Mouse (Mus musculus): ENCODE results near the gene Pi4k2a. TPM values are rescaled to one million over a fixed set of nuclear protein-coding genes. Genes with fewer than 3 reads are reported as not detected.
"Not testable (repeated sequence)": the region's sequence is repeated elsewhere in the genome, so short reads cannot be mapped to it uniquely, and the experiment has no call there.

Pi4k2a gene
- polyA plus RNA-seq, 1 experiment = 44.6 TPM

DNA sequence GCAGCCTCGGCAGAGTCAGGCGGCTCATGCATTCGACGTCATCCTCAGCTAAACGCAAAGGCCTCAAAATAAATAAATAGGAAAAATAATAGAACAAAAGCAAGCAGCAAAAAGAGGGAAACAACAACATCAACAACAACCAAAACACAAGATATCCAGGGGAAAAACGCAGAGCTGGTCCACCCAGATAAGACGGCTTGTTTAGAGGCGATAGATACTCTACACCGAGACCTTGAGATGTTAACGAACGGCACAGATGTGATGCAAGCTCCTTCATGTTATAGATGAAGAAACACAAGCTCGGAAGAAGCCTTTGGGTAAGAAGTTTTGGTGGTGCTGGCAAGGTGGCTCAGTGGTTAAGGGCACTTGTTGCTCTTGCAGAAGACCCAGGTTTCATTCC is 11.3 kb upstream of the Pi4k2a start:
- Histone ChIP-seq H3K27ac (ENCODE audit: insufficient read depth, low read depth, low read length) (peak overlapping the region; percentile 71; the same call in 1 of the 2 replicates), H3K4me1 (ENCODE audit: control insufficient read depth, insufficient read depth, low read length) (peaks cover 33% of the 10 kb centered on the region), H3K4me3 (ENCODE audit: insufficient read depth, low read length) (no peak overlapping the region)
- no peak for TF ChIP-seq CTCF (IDR thresholded peaks at IDR 0.05; ENCODE audit: low read depth, low read length)
- TF ChIP-seq POLR2A (IDR thresholded peaks at IDR 0.05; ENCODE audit: borderline replicate concordance, low read depth, low read length) = no peak

GRCm38 (mm10) chr19:42079950-42080349 is 10.3 kb upstream of the Pi4k2a start:
- H3K4me3 ChIP-seq (ENCODE audit: insufficient read depth, low read length) = no peak overlapping the region
- peak overlapping the region; percentile 71 for H3K27ac ChIP-seq (ENCODE audit: insufficient read depth, low read depth, low read length)
- no peak for TF ChIP-seq CTCF (IDR thresholded peaks at IDR 0.05; ENCODE audit: low read depth, low read length)
- no peak for TF ChIP-seq POLR2A (IDR thresholded peaks at IDR 0.05; ENCODE audit: borderline replicate concordance, low read depth, low read length)
- peaks cover 33% of the 10 kb centered on the region for H3K4me1 ChIP-seq (ENCODE audit: control insufficient read depth, insufficient read depth, low read length)

GRCm38 (mm10) chr19:42080469-42080868 is 9.8 kb upstream of the Pi4k2a start:
- TF ChIP-seq CTCF (IDR thresholded peaks at IDR 0.05; ENCODE audit: low read depth, low read length) (no peak), POLR2A (IDR thresholded peaks at IDR 0.05; ENCODE audit: borderline replicate concordance, low read depth, low read length) (no peak)
- H3K4me3 ChIP-seq (ENCODE audit: insufficient read depth, low read length) = no peak overlapping the region
- peaks cover 33% of the 10 kb centered on the region for H3K4me1 ChIP-seq (ENCODE audit: control insufficient read depth, insufficient read depth, low read length)
- no peak overlapping the region for H3K27ac ChIP-seq (ENCODE audit: insufficient read depth, low read depth, low read length)

DNA sequence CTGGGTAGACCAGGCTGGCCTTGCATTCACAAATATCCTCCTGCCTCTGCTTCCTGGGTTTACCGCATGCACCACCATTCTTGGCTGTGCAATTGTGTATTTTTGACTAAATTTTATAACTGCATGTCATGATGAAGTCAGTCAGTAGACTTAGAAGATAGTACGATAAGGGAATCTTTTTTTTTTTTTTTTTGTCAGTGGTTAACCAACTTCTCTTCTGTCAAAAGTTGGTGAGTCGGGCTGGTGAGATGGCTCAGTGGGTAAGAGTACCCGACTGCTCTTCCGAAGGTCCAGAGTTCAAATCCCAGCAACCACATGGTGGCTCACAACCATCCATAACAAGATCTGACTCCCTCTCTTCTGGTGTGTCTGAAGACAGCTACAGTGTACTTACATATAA is 8.7 kb upstream of the Pi4k2a start:
- not testable (repeated sequence) for H3K27ac ChIP-seq (ENCODE audit: insufficient read depth, low read depth, low read length); H3K4me3 ChIP-seq (ENCODE audit: insufficient read depth, low read length)
- H3K4me1 ChIP-seq (ENCODE audit: control insufficient read depth, insufficient read depth, low read length) = peaks cover 33% of the 10 kb centered on the region

GRCm38 (mm10) chr19:42085690-42086089 is 4.6 kb upstream of the Pi4k2a start:
- Histone ChIP-seq H3K27ac (ENCODE audit: insufficient read depth, low read depth, low read length) (no peak overlapping the region), H3K4me3 (ENCODE audit: insufficient read depth, low read length) (no peak overlapping the region), H3K4me1 (ENCODE audit: control insufficient read depth, insufficient read depth, low read length) (peaks cover 7% of the 10 kb centered on the region)
- TF ChIP-seq POLR2A (IDR thresholded peaks at IDR 0.05; ENCODE audit: borderline replicate concordance, low read depth, low read length) (no peak), CTCF (IDR thresholded peaks at IDR 0.05; ENCODE audit: low read depth, low read length) (no peak)

GRCm38 (mm10) chr19:42086166-42086565 is 4.1 kb upstream of the Pi4k2a start, which contains the start of gene Morn4:
Gene Morn4 (minus strand): TSS chr19:42086357.
- Histone ChIP-seq H3K27ac (ENCODE audit: insufficient read depth, low read depth, low read length) (no peak within 1 kb of the TSS), H3K4me1 (ENCODE audit: control insufficient read depth, insufficient read depth, low read length) (peaks cover 4% of the 10 kb centered on the region), H3K4me3 (ENCODE audit: insufficient read depth, low read length) (no peak within 1 kb of the TSS)
- TF ChIP-seq CTCF (IDR thresholded peaks at IDR 0.05; ENCODE audit: low read depth, low read length) (no peak), POLR2A (IDR thresholded peaks at IDR 0.05; ENCODE audit: borderline replicate concordance, low read depth, low read length) (no peak)

GRCm38 (mm10) chr19:42089103-42089747 is 1.0 kb upstream of the Pi4k2a start:
- peak overlapping the region; percentile 45 for H3K4me3 ChIP-seq (ENCODE audit: insufficient read depth, low read length)
- peaks cover 22% of the 10 kb centered on the region for H3K4me1 ChIP-seq (ENCODE audit: control insufficient read depth, insufficient read depth, low read length)
- no peak for TF ChIP-seq CTCF (IDR thresholded peaks at IDR 0.05; ENCODE audit: low read depth, low read length)
- no peak for TF ChIP-seq POLR2A (IDR thresholded peaks at IDR 0.05; ENCODE audit: borderline replicate concordance, low read depth, low read length)

DNA sequence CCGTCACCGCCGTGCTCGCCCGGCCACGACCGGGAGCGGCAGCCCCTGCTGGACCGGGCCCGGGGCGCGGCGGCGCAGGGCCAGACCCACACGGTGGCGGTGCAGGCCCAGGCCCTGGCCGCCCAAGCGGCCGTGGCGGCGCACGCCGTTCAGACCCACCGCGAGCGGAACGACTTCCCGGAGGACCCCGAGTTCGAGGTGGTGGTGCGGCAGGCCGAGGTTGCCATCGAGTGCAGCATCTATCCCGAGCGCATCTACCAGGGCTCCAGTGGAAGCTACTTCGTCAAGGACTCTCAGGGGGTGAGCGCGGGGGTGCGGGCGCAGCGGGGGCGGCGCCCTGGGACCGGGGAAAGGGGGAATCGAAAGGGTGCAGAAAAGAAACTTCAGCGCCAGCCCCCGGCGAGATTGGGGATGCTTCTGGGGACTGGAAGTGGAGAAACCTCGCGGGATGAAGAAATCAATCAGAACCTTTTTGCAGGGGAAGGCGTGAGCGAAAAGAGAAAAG is 419 bp downstream of the Pi4k2a start:
- peak overlapping the region; percentile 90 for H3K27ac ChIP-seq (ENCODE audit: insufficient read depth, low read depth, low read length)
- H3K4me3 ChIP-seq (ENCODE audit: insufficient read depth, low read length) = peak overlapping the region; percentile 87
- peaks cover 27% of the 10 kb centered on the region for H3K4me1 ChIP-seq (ENCODE audit: control insufficient read depth, insufficient read depth, low read length)
- TF ChIP-seq CTCF (IDR thresholded peaks at IDR 0.05; ENCODE audit: low read depth, low read length) = no peak
- TF ChIP-seq POLR2A (IDR thresholded peaks at IDR 0.05; ENCODE audit: borderline replicate concordance, low read depth, low read length) = no peak

More at GRCm38 (mm10) chr19:42089103-42089747, 1.0 kb upstream of the Pi4k2a start:
- peak overlapping the region; percentile 92 for H3K27ac ChIP-seq (ENCODE audit: insufficient read depth, low read depth, low read length)

DNA sequence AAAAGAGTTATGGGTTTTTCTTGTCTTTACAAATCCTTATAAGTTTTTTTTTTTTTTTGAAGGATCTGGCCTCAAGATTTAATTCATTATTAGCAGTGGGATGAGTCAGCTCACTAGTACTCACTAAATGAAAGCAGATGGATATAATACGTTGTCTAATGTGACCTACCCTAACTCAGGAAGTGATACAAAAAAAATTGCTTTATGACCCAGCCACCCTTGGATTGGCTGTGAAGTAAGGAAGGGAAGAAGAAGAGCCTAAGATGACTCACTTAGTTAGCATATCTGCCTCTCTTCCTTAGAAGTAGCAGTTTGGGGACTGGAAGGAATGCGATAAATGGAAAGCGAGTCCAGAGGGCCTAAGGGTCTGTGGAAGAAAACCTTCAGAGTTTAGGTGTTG is 9.1 kb downstream of the Pi4k2a start:
- peaks cover 30% of the 10 kb centered on the region for H3K4me1 ChIP-seq (ENCODE audit: control insufficient read depth, insufficient read depth, low read length)
- no peak overlapping the region for H3K4me3 ChIP-seq (ENCODE audit: insufficient read depth, low read length)
- no peak for TF ChIP-seq POLR2A (IDR thresholded peaks at IDR 0.05; ENCODE audit: borderline replicate concordance, low read depth, low read length)
- TF ChIP-seq CTCF (IDR thresholded peaks at IDR 0.05; ENCODE audit: low read depth, low read length) = no peak
- H3K27ac ChIP-seq (ENCODE audit: insufficient read depth, low read depth, low read length) = peak overlapping the region; percentile 55

GRCm38 (mm10) chr19:42104681-42105080 is 14.4 kb downstream of the Pi4k2a start:
- no peak for TF ChIP-seq POLR2A (IDR thresholded peaks at IDR 0.05; ENCODE audit: borderline replicate concordance, low read depth, low read length)
- no peak for TF ChIP-seq CTCF (IDR thresholded peaks at IDR 0.05; ENCODE audit: low read depth, low read length)
- Histone ChIP-seq H3K4me1 (ENCODE audit: control insufficient read depth, insufficient read depth, low read length) (peaks cover 12% of the 10 kb centered on the region), H3K4me3 (ENCODE audit: insufficient read depth, low read length) (no peak overlapping the region), H3K27ac (ENCODE audit: insufficient read depth, low read depth, low read length) (no peak overlapping the region)

All from bone marrow macrophage, adult 2 months (primary cell).